Mouse (Mus musculus): ENCODE results near the gene Tmem121. TPM values are rescaled to one million over a fixed set of nuclear protein-coding genes. Genes with fewer than 3 reads are reported as not detected.

The Tmem121 gene
- polyA plus RNA-seq, 1 experiment from 2014 or later, result 15.7 TPM

- H3K4me3 ChIP-seq, result no peak overlapping the region
- no peak for DNase-seq (ENCODE audit: low spot score)
- peaks cover 2% of the 10 kb centered on the region; the same call in 1 of the 2 replicates for H3K36me3 ChIP-seq
- peaks cover 72% of the 10 kb centered on the region for H3K27me3 ChIP-seq (ENCODE audit: low read depth, poor library complexity, severe bottlenecking)
- H3K27ac ChIP-seq, result no peak overlapping the region
- 85% methylated on average over 6 of the region's 6 CpGs for WGBS
- peaks cover 42% of the 10 kb centered on the region for H3K4me1 ChIP-seq
- H3K9me3 ChIP-seq (replicated peaks), result no peaks in the 10 kb centered on the region
These were observed 32.7 kb upstream of the Tmem121 start for GRCm38 (mm10) chr12:113152991-113153525.

GRCm38 (mm10) chr12:113153971-113154370 lies 31.8 kb upstream of the Tmem121 start:
- Histone ChIP-seq H3K9me3 (replicated peaks) (no peaks in the 10 kb centered on the region), H3K4me3 (no peak overlapping the region), H3K27me3 (ENCODE audit: low read depth, poor library complexity, severe bottlenecking) (peaks cover 63% of the 10 kb centered on the region), H3K27ac (no peak overlapping the region), H3K36me3 (peaks cover 7% of the 10 kb centered on the region; the same call in 1 of the 2 replicates), H3K4me1 (peaks cover 44% of the 10 kb centered on the region)
- DNase-seq (ENCODE audit: low spot score), result no peak
- WGBS, result 94% methylated on average over 7 of the region's 7 CpGs

GRCm38 (mm10) chr12:113154747-113155075 lies 31.0 kb upstream of the Tmem121 start:
- Histone ChIP-seq H3K9me3 (replicated peaks) (no peaks in the 10 kb centered on the region), H3K27me3 (ENCODE audit: low read depth, poor library complexity, severe bottlenecking) (peaks cover 56% of the 10 kb centered on the region), H3K36me3 (peaks cover 9% of the 10 kb centered on the region; the same call in 1 of the 2 replicates), H3K4me3 (peak overlapping the region; percentile 74), H3K4me1 (peaks cover 44% of the 10 kb centered on the region), H3K27ac (peak overlapping the region; percentile 83; the same call in 1 of the 2 replicates)
- DNase-seq (ENCODE audit: low spot score), result no peak
- 79% methylated on average over 6 of the region's 6 CpGs for WGBS

- peak overlapping the region; percentile 83 for H3K27ac ChIP-seq
- peaks cover 44% of the 10 kb centered on the region for H3K4me1 ChIP-seq
- peak; percentile 62 for DNase-seq (ENCODE audit: low spot score)
- H3K4me3 ChIP-seq, result peak overlapping the region; percentile 74
- peaks cover 13% of the 10 kb centered on the region; the same call in 1 of the 2 replicates for H3K36me3 ChIP-seq
- peaks cover 51% of the 10 kb centered on the region for H3K27me3 ChIP-seq (ENCODE audit: low read depth, poor library complexity, severe bottlenecking)
- WGBS, result 5% methylated on average over 32 of the region's 32 CpGs
- no peaks in the 10 kb centered on the region for H3K9me3 ChIP-seq (replicated peaks)
These were observed 30.5 kb upstream of the Tmem121 start for GRCm38 (mm10) chr12:113155076-113155771.

GRCm38 (mm10) chr12:113155887-113156539 lies 29.7 kb upstream of the Tmem121 start, which contains the start of gene Tedc1:
Gene Tedc1, plus strand, starts transcription at chr12:113156421.
- Histone ChIP-seq H3K4me1 (peaks cover 43% of the 10 kb centered on the region), H3K9me3 (replicated peaks) (no peaks in the 10 kb centered on the region), H3K4me3 (peak within 1 kb of the TSS; percentile 74), H3K27ac (peak within 1 kb of the TSS; percentile 83), H3K36me3 (peaks cover 20% of the 10 kb centered on the region), H3K27me3 (ENCODE audit: low read depth, poor library complexity, severe bottlenecking) (peaks cover 43% of the 10 kb centered on the region)
- DNase-seq (ENCODE audit: low spot score), result peak; percentile 99
- WGBS, result under 1% methylated on average over 46 of the region's 46 CpGs

- Histone ChIP-seq H3K36me3 (peaks cover 25% of the 10 kb centered on the region), H3K27ac (peak overlapping the region; percentile 83), H3K4me3 (peak overlapping the region; percentile 74), H3K4me1 (peaks cover 38% of the 10 kb centered on the region), H3K27me3 (ENCODE audit: low read depth, poor library complexity, severe bottlenecking) (peaks cover 38% of the 10 kb centered on the region), H3K9me3 (replicated peaks) (no peaks in the 10 kb centered on the region)
- no peak for DNase-seq (ENCODE audit: low spot score)
- under 1% methylated on average over 23 of the region's 23 CpGs for WGBS
These were observed 29.2 kb upstream of the Tmem121 start for GRCm38 (mm10) chr12:113156540-113156929.

GRCm38 (mm10) chr12:113157002-113157401 lies 28.7 kb upstream of the Tmem121 start:
- H3K36me3 ChIP-seq, result peaks cover 30% of the 10 kb centered on the region
- no peaks in the 10 kb centered on the region for H3K9me3 ChIP-seq (replicated peaks)
- peak overlapping the region; percentile 83 for H3K27ac ChIP-seq
- WGBS, result 44% methylated on average over 8 of the region's 8 CpGs
- H3K4me1 ChIP-seq, result peaks cover 33% of the 10 kb centered on the region
- peaks cover 33% of the 10 kb centered on the region for H3K27me3 ChIP-seq (ENCODE audit: low read depth, poor library complexity, severe bottlenecking)
- DNase-seq (ENCODE audit: low spot score), result no peak
- peak overlapping the region; percentile 74 for H3K4me3 ChIP-seq

GRCm38 (mm10) chr12:113157521-113157920 lies 28.2 kb upstream of the Tmem121 start:
- peak overlapping the region; percentile 74; the same call in 1 of the 2 replicates for H3K4me3 ChIP-seq
- 90% methylated on average over 8 of the region's 8 CpGs for WGBS
- no peak for DNase-seq (ENCODE audit: low spot score)

GRCm38 (mm10) chr12:113157971-113158370 lies 27.8 kb upstream of the Tmem121 start:
- H3K4me3 ChIP-seq, result no peak overlapping the region
- DNase-seq (ENCODE audit: low spot score), result no peak
- 88% methylated on average over 8 of the region's 8 CpGs for WGBS
- H3K27ac ChIP-seq, result no peak overlapping the region
- peaks cover 23% of the 10 kb centered on the region for H3K27me3 ChIP-seq (ENCODE audit: low read depth, poor library complexity, severe bottlenecking)
- H3K36me3 ChIP-seq, result peaks cover 40% of the 10 kb centered on the region
- no peaks in the 10 kb centered on the region for H3K9me3 ChIP-seq (replicated peaks)
- peaks cover 28% of the 10 kb centered on the region for H3K4me1 ChIP-seq

More at GRCm38 (mm10) chr12:113157521-113157920, 28.2 kb upstream of the Tmem121 start:
- Histone ChIP-seq H3K27me3 (ENCODE audit: low read depth, poor library complexity, severe bottlenecking) (peaks cover 28% of the 10 kb centered on the region), H3K27ac (no peak overlapping the region), H3K4me1 (peaks cover 28% of the 10 kb centered on the region), H3K9me3 (replicated peaks) (no peaks in the 10 kb centered on the region), H3K36me3 (peaks cover 35% of the 10 kb centered on the region)

- Histone ChIP-seq H3K27me3 (ENCODE audit: low read depth, poor library complexity, severe bottlenecking) (no peaks in the 10 kb centered on the region), H3K4me1 (no peaks in the 10 kb centered on the region), H3K4me3 (no peak overlapping the region), H3K9me3 (replicated peaks) (no peaks in the 10 kb centered on the region), H3K27ac (no peak overlapping the region), H3K36me3 (peaks cover 56% of the 10 kb centered on the region)
- DNase-seq (ENCODE audit: low spot score), result no peak
- WGBS, result 91% methylated on average over 11 of the region's 11 CpGs
These were observed 22.1 kb upstream of the Tmem121 start for GRCm38 (mm10) chr12:113163561-113164006.

GRCm38 (mm10) chr12:113168031-113168536 lies 17.6 kb upstream of the Tmem121 start:
- 82% methylated on average over 9 of the region's 9 CpGs for WGBS
- H3K27me3 ChIP-seq (ENCODE audit: low read depth, poor library complexity, severe bottlenecking), result no peaks in the 10 kb centered on the region

GRCm38 (mm10) chr12:113176960-113177725 lies 8.6 kb upstream of the Tmem121 start:
- H3K4me1 ChIP-seq, result no peaks in the 10 kb centered on the region
- WGBS, result 91% methylated on average over 18 of the region's 18 CpGs

More at GRCm38 (mm10) chr12:113168031-113168536, 17.6 kb upstream of the Tmem121 start:
- no peaks in the 10 kb centered on the region for H3K4me1 ChIP-seq
- no peak overlapping the region for H3K27ac ChIP-seq
- no peak overlapping the region for H3K4me3 ChIP-seq
- peaks cover 21% of the 10 kb centered on the region for H3K36me3 ChIP-seq
- no peaks in the 10 kb centered on the region for H3K9me3 ChIP-seq (replicated peaks)
- no peak for DNase-seq (ENCODE audit: low spot score)

More at GRCm38 (mm10) chr12:113176960-113177725, 8.6 kb upstream of the Tmem121 start:
- H3K27ac ChIP-seq, result no peak overlapping the region
- no peak for DNase-seq (ENCODE audit: low spot score)
- H3K27me3 ChIP-seq (ENCODE audit: low read depth, poor library complexity, severe bottlenecking), result no peaks in the 10 kb centered on the region
- H3K4me3 ChIP-seq, result no peak overlapping the region
- no peaks in the 10 kb centered on the region for H3K36me3 ChIP-seq
- no peaks in the 10 kb centered on the region for H3K9me3 ChIP-seq (replicated peaks)

Data from limb, embryonic 10.5 days (tissue).